Mouse (Mus musculus): ENCODE measurements around the gene Celsr3. TPM values are rescaled to one million over a fixed set of nuclear protein-coding genes. Genes with fewer than 3 reads are reported as not detected.

The Celsr3 gene
- polyA plus RNA-seq, 2 experiments: 0.06 to 0.19 TPM

- TF ChIP-seq CTCF (IDR thresholded peaks at IDR 0.05; ENCODE audit: low read depth) (peak; percentile 25), EP300 (IDR thresholded peaks at IDR 0.05; ENCODE audit: low read depth) (no peak; the same call in 1 of the 2 replicates)
- H3K9me3 ChIP-seq (ENCODE audit: control insufficient read depth, low read length): no peaks in the 10 kb centered on the region
- peak overlapping the region; percentile 14; the same call in 1 of the 2 replicates for H3K9ac ChIP-seq (replicated peaks)
- no peaks in the 10 kb centered on the region for H3K27me3 ChIP-seq (ENCODE audit: control insufficient read depth, insufficient read depth, low read length)
- H3K27ac ChIP-seq: peak overlapping the region; percentile 34
- H3K4me1 ChIP-seq (replicated peaks; ENCODE audit: control insufficient read depth in 2 of 2, insufficient read depth in 2 of 2, low read length in 1 of 2): peaks cover 54% of the 10 kb centered on the region in 2 experiments
- peak overlapping the region; percentile 69 for H3K4me2 ChIP-seq (ENCODE audit: low read depth)
- peaks cover 44% of the 10 kb centered on the region for H3K36me3 ChIP-seq (replicated peaks; ENCODE audit: control insufficient read depth, insufficient read depth, low read depth)
- DNase-seq (ENCODE audit: low read depth in 3 of 3, low spot score in 3 of 3) (peak; percentile 80 to 83 (median 80)), ATAC-seq (ENCODE audit: insufficient read depth) (peak; percentile 96)
- H3K4me3 ChIP-seq (ENCODE audit: insufficient read depth in 1 of 2, low read depth in 2 of 2, low read length in 2 of 2): peak overlapping the region; percentile 47 to 60
- WGBS (ENCODE audit: insufficient replicate concordance): 29% methylated on average over 11 of the region's 11 CpGs
These were observed 30.4 kb upstream of the Celsr3 start for GRCm38 (mm10) chr9:108795762-108796161.

- no peak for DNase-seq (ENCODE audit: low read depth in 3 of 3, low spot score in 3 of 3)
- Histone ChIP-seq H3K4me2 (ENCODE audit: low read depth) (peak overlapping the region; percentile 69), H3K9ac (replicated peaks) (no peak overlapping the region; the same call in 1 of the 2 replicates), H3K27me3 (ENCODE audit: control insufficient read depth, insufficient read depth, low read length) (no peaks in the 10 kb centered on the region), H3K4me3 (ENCODE audit: insufficient read depth in 1 of 2, low read depth in 2 of 2, low read length in 2 of 2) (peak overlapping the region in 1 of 2 experiments; percentile 47; a peak in 2 of 4 replicates), H3K9me3 (ENCODE audit: control insufficient read depth, low read length) (no peaks in the 10 kb centered on the region), H3K27ac (peak overlapping the region; percentile 35), H3K36me3 (replicated peaks; ENCODE audit: control insufficient read depth, insufficient read depth, low read depth) (peaks cover 49% of the 10 kb centered on the region), H3K4me1 (replicated peaks; ENCODE audit: control insufficient read depth in 2 of 2, insufficient read depth in 2 of 2, low read length in 1 of 2) (peaks cover 49 to 53% of the 10 kb centered on the region in 2 experiments)
- no peak for TF ChIP-seq CTCF (IDR thresholded peaks at IDR 0.05; ENCODE audit: low read depth)
- no peak for TF ChIP-seq EP300 (IDR thresholded peaks at IDR 0.05; ENCODE audit: low read depth)
- 87% methylated on average over 4 of the region's 4 CpGs for WGBS (ENCODE audit: insufficient replicate concordance)
- ATAC-seq (ENCODE audit: insufficient read depth): no peak
These were observed 29.7 kb upstream of the Celsr3 start for GRCm38 (mm10) chr9:108796351-108796981.

GRCm38 (mm10) chr9:108797477-108797876 is 28.6 kb upstream of the Celsr3 start:
- Histone ChIP-seq H3K9ac (replicated peaks) (no peak overlapping the region), H3K9me3 (ENCODE audit: control insufficient read depth, low read length) (no peaks in the 10 kb centered on the region), H3K4me3 (ENCODE audit: insufficient read depth in 1 of 2, low read depth in 2 of 2, low read length in 2 of 2) (no peak overlapping the region), H3K27me3 (ENCODE audit: control insufficient read depth, insufficient read depth, low read length) (no peaks in the 10 kb centered on the region), H3K4me1 (replicated peaks; ENCODE audit: control insufficient read depth in 2 of 2, insufficient read depth in 2 of 2, low read length in 1 of 2) (peaks cover 40 to 43% of the 10 kb centered on the region in 2 experiments), H3K36me3 (replicated peaks; ENCODE audit: control insufficient read depth, insufficient read depth, low read depth) (peaks cover 59% of the 10 kb centered on the region), H3K27ac (no peak overlapping the region), H3K4me2 (ENCODE audit: low read depth) (no peak overlapping the region)
- 85% methylated on average over 7 of the region's 7 CpGs for WGBS (ENCODE audit: insufficient replicate concordance)
- no peak for TF ChIP-seq CTCF (IDR thresholded peaks at IDR 0.05; ENCODE audit: low read depth)
- TF ChIP-seq EP300 (IDR thresholded peaks at IDR 0.05; ENCODE audit: low read depth): no peak
- no peak for DNase-seq (ENCODE audit: low read depth in 3 of 3, low spot score in 3 of 3)
- no peak for ATAC-seq (ENCODE audit: insufficient read depth)

- Histone ChIP-seq H3K4me3 (ENCODE audit: insufficient read depth in 1 of 2, low read depth in 2 of 2, low read length in 2 of 2) (no peak overlapping the region), H3K36me3 (replicated peaks; ENCODE audit: control insufficient read depth, insufficient read depth, low read depth) (peaks cover 64% of the 10 kb centered on the region), H3K9ac (replicated peaks) (no peak overlapping the region), H3K27ac (no peak overlapping the region), H3K4me1 (replicated peaks; ENCODE audit: control insufficient read depth in 2 of 2, insufficient read depth in 2 of 2, low read length in 1 of 2) (peaks cover 29 to 32% of the 10 kb centered on the region in 2 experiments), H3K9me3 (ENCODE audit: control insufficient read depth, low read length) (no peaks in the 10 kb centered on the region), H3K4me2 (ENCODE audit: low read depth) (no peak overlapping the region), H3K27me3 (ENCODE audit: control insufficient read depth, insufficient read depth, low read length) (no peaks in the 10 kb centered on the region)
- ATAC-seq (ENCODE audit: insufficient read depth): no peak
- 70% methylated on average over 5 of the region's 5 CpGs for WGBS (ENCODE audit: insufficient replicate concordance)
- DNase-seq (ENCODE audit: low read depth in 3 of 3, low spot score in 3 of 3): no peak
- TF ChIP-seq EP300 (IDR thresholded peaks at IDR 0.05; ENCODE audit: low read depth) (no peak), CTCF (IDR thresholded peaks at IDR 0.05; ENCODE audit: low read depth) (no peak)
These were observed 27.5 kb upstream of the Celsr3 start for GRCm38 (mm10) chr9:108798508-108799075.

- Histone ChIP-seq H3K36me3 (replicated peaks; ENCODE audit: control insufficient read depth, insufficient read depth, low read depth) (peaks cover 73% of the 10 kb centered on the region), H3K4me2 (ENCODE audit: low read depth) (no peak overlapping the region), H3K27ac (no peak overlapping the region), H3K9me3 (ENCODE audit: control insufficient read depth, low read length) (no peaks in the 10 kb centered on the region), H3K4me1 (replicated peaks; ENCODE audit: control insufficient read depth in 2 of 2, insufficient read depth in 2 of 2, low read length in 1 of 2) (peaks cover 20 to 22% of the 10 kb centered on the region in 2 experiments), H3K27me3 (ENCODE audit: control insufficient read depth, insufficient read depth, low read length) (no peaks in the 10 kb centered on the region), H3K4me3 (ENCODE audit: insufficient read depth in 1 of 2, low read depth in 2 of 2, low read length in 2 of 2) (no peak overlapping the region), H3K9ac (replicated peaks) (no peak overlapping the region)
- DNase-seq (ENCODE audit: low read depth in 3 of 3, low spot score in 3 of 3): no peak
- 0 out of 2 replicates have a peak, but pooled peaks have one; percentile 13 for TF ChIP-seq CTCF (IDR thresholded peaks at IDR 0.05; ENCODE audit: low read depth)
- no peak for TF ChIP-seq EP300 (IDR thresholded peaks at IDR 0.05; ENCODE audit: low read depth)
- WGBS (ENCODE audit: insufficient replicate concordance): 72% methylated on average over 3 of the region's 3 CpGs
- ATAC-seq (ENCODE audit: insufficient read depth): no peak
These were observed 26.6 kb upstream of the Celsr3 start for GRCm38 (mm10) chr9:108799564-108799963.

All from liver, embryonic 14.5 days (tissue).